Mouse (Mus musculus): ENCODE data around the gene Fbxw10. TPM values are rescaled to one million over a fixed set of nuclear protein-coding genes. Genes with fewer than 3 reads are reported as not detected.

The Fbxw10 gene
- 212 TPM for polyA plus RNA-seq (2014; fragmentation: Illumina TruSeq; extraction: RNeasy Lipid Tissue Mini Kit (QIAGEN cat#74804); ENCODE audit: low read depth, low replicate concordance)

DNA sequence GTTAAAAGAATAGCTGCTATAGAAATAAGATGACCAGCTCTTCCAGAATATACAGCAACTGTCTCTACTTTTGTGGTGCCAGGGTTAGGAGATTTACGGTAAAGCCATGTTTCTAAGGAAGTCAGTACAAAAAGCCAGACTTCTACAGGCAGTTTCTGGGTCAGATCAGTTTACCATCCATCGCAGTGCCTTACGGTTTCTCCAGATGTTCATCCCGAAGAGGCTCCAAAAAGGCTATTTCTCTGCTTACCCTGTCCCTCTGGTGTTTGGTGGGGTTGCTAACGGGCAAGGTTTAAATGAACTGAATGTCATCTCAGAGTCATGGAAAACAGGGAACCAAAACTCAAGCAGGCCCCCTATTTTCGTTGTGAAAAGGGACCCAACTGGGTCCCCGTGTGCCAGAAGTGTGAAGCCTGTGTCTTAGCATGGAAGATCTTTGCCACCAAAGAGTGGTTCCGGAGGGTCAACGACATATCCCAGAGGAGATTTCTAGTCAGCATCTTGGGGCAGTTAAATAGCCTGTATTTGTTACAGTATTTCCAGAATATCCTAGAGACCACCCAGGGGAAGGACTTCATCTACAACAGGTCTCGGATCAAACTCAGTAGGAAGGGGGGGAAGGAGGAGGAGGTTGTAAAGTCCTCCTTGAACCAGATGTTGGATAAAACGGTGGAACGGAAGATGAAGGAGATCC is at the start of gene Fbxw10:
Gene Fbxw10 (plus strand): TSS at position 109 of the 694 bp plus-strand sequence.

DNA sequence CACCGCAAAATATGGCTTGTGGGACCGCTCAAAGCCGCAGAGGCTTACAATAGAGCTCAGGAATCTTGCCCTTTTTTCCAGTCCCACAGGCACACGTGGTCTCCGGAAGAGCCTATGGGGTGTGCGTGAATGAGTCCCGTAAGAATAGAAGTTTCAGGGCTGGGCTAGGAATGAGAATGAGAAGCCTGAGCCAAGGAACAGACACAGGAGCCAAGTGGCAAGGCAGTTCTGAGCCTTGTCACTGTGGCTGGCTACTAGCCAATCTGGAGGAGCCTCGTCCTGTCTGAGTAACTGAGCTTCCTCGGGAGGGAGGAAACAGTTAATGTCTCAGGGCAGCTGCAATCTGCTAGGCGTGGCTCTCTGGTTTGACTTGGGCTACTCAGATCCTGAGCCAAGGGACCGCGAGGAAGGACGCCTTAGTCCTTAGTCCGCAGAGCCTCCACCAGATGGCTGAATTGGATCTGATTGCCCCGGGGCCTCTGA is 26.8 kb upstream of the Fbxw10 start, which contains the start of gene Trim16:
Gene Trim16 (plus strand): TSS at position 173 of the 483 bp plus-strand sequence.

DNA sequence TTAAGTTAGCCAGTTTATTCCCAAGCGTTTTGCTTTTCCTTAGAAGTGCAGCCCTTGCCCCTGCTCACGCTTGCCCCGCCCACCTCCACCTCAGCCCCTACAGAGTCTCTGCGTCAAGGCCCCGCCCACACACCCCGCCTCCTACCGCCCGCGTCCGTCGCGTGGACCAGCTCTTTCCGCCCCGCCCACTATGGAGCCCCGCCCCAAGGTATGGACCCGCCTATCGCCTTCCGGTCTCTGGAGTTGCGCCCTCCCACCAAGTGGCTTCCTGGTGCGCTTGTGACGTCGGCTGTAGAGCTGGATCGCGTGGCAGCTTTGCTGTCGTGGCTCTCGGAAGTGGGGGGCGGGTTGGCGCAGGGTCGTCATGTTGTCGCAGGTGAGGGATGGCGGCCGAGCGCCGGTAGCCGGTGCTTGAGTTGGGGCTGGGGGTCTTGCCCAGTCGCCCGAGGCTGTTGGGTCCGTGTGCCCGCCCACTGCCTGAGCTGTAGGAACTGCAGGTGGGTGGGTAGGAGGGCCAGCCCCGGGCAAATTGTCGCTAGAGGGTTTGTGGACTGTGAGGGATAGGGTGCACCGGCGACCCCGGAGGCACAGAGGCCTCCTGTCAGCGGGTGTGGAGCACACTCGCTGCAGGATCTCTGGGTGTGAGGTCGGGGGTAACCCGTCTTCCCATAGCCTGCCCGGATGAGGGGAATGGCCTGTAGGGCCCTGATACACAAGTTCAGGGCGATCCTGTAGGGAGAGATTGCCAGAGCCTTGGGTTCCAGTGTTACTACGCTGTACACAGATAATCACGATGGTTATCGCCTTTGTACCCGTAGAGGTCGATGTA is 32.6 kb downstream of the Fbxw10 start, which contains the start of gene Tvp23b:
Gene Tvp23b (plus strand): TSS at position 236 of the 829 bp plus-strand sequence.

Other genes with a start within 250 kb of the Fbxw10 start
- gene Lrrc75a, start 198.5 kb upstream of the Fbxw10 start, polyA plus RNA-seq (2014; fragmentation: Illumina TruSeq; extraction: RNeasy Lipid Tissue Mini Kit (QIAGEN cat#74804); ENCODE audit: low read depth, low replicate concordance) = 7.3 TPM
- gene Mmgt2, start 198.4 kb upstream of the Fbxw10 start, polyA plus RNA-seq (2014; fragmentation: Illumina TruSeq; extraction: RNeasy Lipid Tissue Mini Kit (QIAGEN cat#74804); ENCODE audit: low read depth, low replicate concordance) = 2.9 TPM
- 6.9 TPM for gene Zfp287, start 115.2 kb upstream of the Fbxw10 start, polyA plus RNA-seq (2014; fragmentation: Illumina TruSeq; extraction: RNeasy Lipid Tissue Mini Kit (QIAGEN cat#74804); ENCODE audit: low read depth, low replicate concordance)
- gene Gm10428, start 94.0 kb upstream of the Fbxw10 start, polyA plus RNA-seq (2014; fragmentation: Illumina TruSeq; extraction: RNeasy Lipid Tissue Mini Kit (QIAGEN cat#74804); ENCODE audit: low read depth, low replicate concordance) = not detected
- 44.9 TPM for gene Zfp286, start 57.6 kb upstream of the Fbxw10 start, polyA plus RNA-seq (2014; fragmentation: Illumina TruSeq; extraction: RNeasy Lipid Tissue Mini Kit (QIAGEN cat#74804); ENCODE audit: low read depth, low replicate concordance)
- 0.08 TPM for gene Trim16, start 26.8 kb upstream of the Fbxw10 start, polyA plus RNA-seq (2014; fragmentation: Illumina TruSeq; extraction: RNeasy Lipid Tissue Mini Kit (QIAGEN cat#74804); ENCODE audit: low read depth, low replicate concordance)
- 43.3 TPM for gene Tvp23b, start 32.4 kb downstream of the Fbxw10 start, polyA plus RNA-seq (2014; fragmentation: Illumina TruSeq; extraction: RNeasy Lipid Tissue Mini Kit (QIAGEN cat#74804); ENCODE audit: low read depth, low replicate concordance)
- gene Cdrt4, start 104.1 kb downstream of the Fbxw10 start, polyA plus RNA-seq (2014; fragmentation: Illumina TruSeq; extraction: RNeasy Lipid Tissue Mini Kit (QIAGEN cat#74804); ENCODE audit: low read depth, low replicate concordance) = 343 TPM
- gene Tekt3, start 214.6 kb downstream of the Fbxw10 start, polyA plus RNA-seq (2014; fragmentation: Illumina TruSeq; extraction: RNeasy Lipid Tissue Mini Kit (QIAGEN cat#74804); ENCODE audit: low read depth, low replicate concordance) = 142 TPM